Mouse (Mus musculus): ENCODE data around the gene Cd83. TPM values are rescaled to one million over a fixed set of nuclear protein-coding genes. Genes with fewer than 3 reads are reported as not detected.

Gene Cd83
- total RNA-seq, 2 experiments from 2014 or later: 3.2 to 5.3 TPM

GRCm38 (mm10) chr13:43773965-43774566, 10.5 kb upstream of the Cd83 start:
- intact Hi-C loops (cut with DNase I): no loop called here
- peak; percentile 73 to 75 for DNase-seq

- no peak for DNase-seq
- intact Hi-C loops (cut with DNase I): no loop called here
These were observed 9.8 kb upstream of the Cd83 start for GRCm38 (mm10) chr13:43774605-43775426.

- intact Hi-C loops (cut with DNase I): no loop called here
- DNase-seq: no peak
These were observed 9.2 kb upstream of the Cd83 start for GRCm38 (mm10) chr13:43775427-43775733.

GRCm38 (mm10) chr13:43777321-43778002, 7.1 kb upstream of the Cd83 start:
- intact Hi-C loops (cut with DNase I): no loop called here

GRCm38 (mm10) chr13:43778021-43778649, 6.4 kb upstream of the Cd83 start:
- no peak for DNase-seq
- intact Hi-C loops (cut with DNase I): no loop called here

More at GRCm38 (mm10) chr13:43777321-43778002, 7.1 kb upstream of the Cd83 start:
- no peak for DNase-seq

GRCm38 (mm10) chr13:43778971-43779370, 5.6 kb upstream of the Cd83 start:
- intact Hi-C loops (cut with DNase I): no loop called here
- DNase-seq: no peak

GRCm38 (mm10) chr13:43780071-43780470, 4.5 kb upstream of the Cd83 start:
- no peak for DNase-seq

GRCm38 (mm10) chr13:43785712-43786072, 1.1 kb downstream of the Cd83 start:
- no peak for DNase-seq
- intact Hi-C loops (cut with DNase I): no loop called here

More at GRCm38 (mm10) chr13:43780071-43780470, 4.5 kb upstream of the Cd83 start:
- intact Hi-C loops (cut with DNase I): no loop called here

GRCm38 (mm10) chr13:43786171-43786795, 1.7 kb downstream of the Cd83 start:
- DNase-seq: no peak
- intact Hi-C loops (cut with DNase I): no loop called here

- no peak for DNase-seq
- intact Hi-C loops (cut with DNase I): no loop called here
These were observed 2.7 kb downstream of the Cd83 start for GRCm38 (mm10) chr13:43787262-43787661.

- intact Hi-C loops (cut with DNase I): no loop called here
- DNase-seq: no peak
These were observed 3.5 kb downstream of the Cd83 start for GRCm38 (mm10) chr13:43788071-43788470.

- intact Hi-C loops (cut with DNase I): no loop called here
- no peak for DNase-seq
These were observed 4.5 kb downstream of the Cd83 start for GRCm38 (mm10) chr13:43788983-43789645.

GRCm38 (mm10) chr13:43790229-43791001, 5.8 kb downstream of the Cd83 start:
- intact Hi-C loops (cut with DNase I): loop anchor here (10.0 kb wide), 1 partner anchor 1044 kb away; no protein-coding TSS in a partner anchor
- no peak for DNase-seq

- intact Hi-C loops (cut with DNase I): loop anchor here (2.0 to 10.0 kb wide), 5 partner anchors 67 to 1183 kb away; no protein-coding TSS in a partner anchor
These were observed 10.8 kb downstream of the Cd83 start for GRCm38 (mm10) chr13:43795334-43795733.

GRCm38 (mm10) chr13:43798655-43799054, 14.1 kb downstream of the Cd83 start:
- intact Hi-C loops (cut with DNase I): loop anchor here (5.0 to 10.0 kb wide), 4 partner anchors 64 to 1109 kb away; no protein-coding TSS in a partner anchor
- no peak for DNase-seq

More at GRCm38 (mm10) chr13:43795334-43795733, 10.8 kb downstream of the Cd83 start:
- DNase-seq: peak; percentile 41 to 62

GRCm38 (mm10) chr13:43800136-43800535, 15.6 kb downstream of the Cd83 start:
- DNase-seq: no peak
- intact Hi-C loops (cut with DNase I): no loop called here

- intact Hi-C loops (cut with DNase I): no loop called here
- DNase-seq: peak; percentile 48 to 60
These were observed 17.4 kb downstream of the Cd83 start for GRCm38 (mm10) chr13:43801961-43802360.

GRCm38 (mm10) chr13:43802361-43803137, 18.0 kb downstream of the Cd83 start:
- DNase-seq: no peak
- intact Hi-C loops (cut with DNase I): no loop called here

Measured in heart, postnatal 14 days (tissue).